38 mouse cellular contexts compared by ENCODE assay signal in genomic region chr19:47927032-47927431, GRCm38 (mm10). TPM values are rescaled to one million over a fixed set of nuclear protein-coding genes. Genes with fewer than 3 reads are reported as not detected.
"Had no signal": no experiment of that assay in that cellular context is flagged by ENCODE, and none has a peak within 500 bp of the region (broad histone marks: within the 10 kb centered on the region; RNA-seq: fewer than 3 reads in every experiment).

No protein-coding gene starts in this region.

- ATAC-seq: hindbrain, embryonic 16.5 days; hindbrain, postnatal 0 days; inflammation-experienced regulatory T-cells, adult 6 months; intestine, embryonic 15.5 days; intestine, embryonic 16.5 days; intestine, postnatal 0 days had no signal

- H3K4me3 ChIP-seq: heart, embryonic 10.5 days; heart, embryonic 12.5 days; heart, embryonic 13.5 days; heart, embryonic 15.5 days; hindbrain, embryonic 10.5 days; hindbrain, embryonic 12.5 days; hindbrain, embryonic 13.5 days; hindbrain, embryonic 15.5 days; intestine, embryonic 15.5 days; layer of hippocampus, adult 2 months had no signal

- H3K9ac ChIP-seq: heart, embryonic 12.5 days; heart, embryonic 13.5 days; heart, embryonic 15.5 days; hindbrain, embryonic 12.5 days; hindbrain, embryonic 13.5 days; hindbrain, embryonic 14.5 days; hindbrain, embryonic 15.5 days; intestine, embryonic 15.5 days had no signal

- H3K9me3 ChIP-seq: heart, embryonic 10.5 days; heart, embryonic 12.5 days; heart, embryonic 13.5 days; heart, embryonic 15.5 days; hindbrain, embryonic 10.5 days; hindbrain, embryonic 12.5 days; hindbrain, embryonic 13.5 days; hindbrain, embryonic 15.5 days; intestine, embryonic 15.5 days had no signal

- H3K27me3 ChIP-seq: heart, embryonic 12.5 days; heart, embryonic 13.5 days; heart, embryonic 15.5 days; hindbrain, embryonic 12.5 days; hindbrain, embryonic 13.5 days; hindbrain, embryonic 15.5 days; intestine, embryonic 15.5 days had no signal

- H3K36me3 ChIP-seq: heart, embryonic 10.5 days; heart, embryonic 12.5 days; heart, embryonic 13.5 days; heart, embryonic 15.5 days; hindbrain, embryonic 10.5 days; hindbrain, embryonic 12.5 days; hindbrain, embryonic 13.5 days; hindbrain, embryonic 15.5 days; intestine, embryonic 15.5 days had no signal

- H3K4me2 ChIP-seq: heart, embryonic 11.5 days; heart, embryonic 12.5 days; heart, embryonic 13.5 days; heart, embryonic 15.5 days; hindbrain, embryonic 12.5 days; hindbrain, embryonic 13.5 days; hindbrain, embryonic 14.5 days; hindbrain, embryonic 15.5 days; intestine, embryonic 15.5 days had no signal

- DNase-seq: heart, postnatal 10 days; heart, postnatal 14 days; heart, postnatal 36 days; heart, postnatal 4 days; kidney, adult 11 months; kidney, adult 18-20 months; kidney, adult 2 months; kidney, adult 8-10 months; kidney, adult 9 months; kidney, postnatal 10 days; kidney, postnatal 14 days; kidney, postnatal 25 days; kidney, postnatal 36 days; kidney, postnatal 4 days; layer of hippocampus, adult 9-11 months; layer of hippocampus, postnatal 36 days had no signal

- H3K27ac ChIP-seq: heart, embryonic 10.5 days; heart, embryonic 13.5 days; heart, embryonic 15.5 days; hindbrain, embryonic 10.5 days; hindbrain, embryonic 12.5 days; hindbrain, embryonic 13.5 days; hindbrain, embryonic 14.5 days; hindbrain, embryonic 15.5 days; hindbrain, postnatal 0 days; intestine, embryonic 15.5 days; kidney, postnatal 0 days; layer of hippocampus, adult 2 months had no signal

- H3K4me1 ChIP-seq: heart, embryonic 10.5 days; heart, embryonic 12.5 days; hindbrain, embryonic 10.5 days; hindbrain, embryonic 12.5 days; hindbrain, embryonic 13.5 days; hindbrain, embryonic 15.5 days had no signal

RNA-seq across cellular contexts. Expression of gene Cfap43, which starts 7.9 kb away (rescaled TPM):
- total RNA-seq: heart, postnatal 36 days; heart, postnatal 4 days had no signal
- polyA plus RNA-seq: heart, embryonic 11.5 days; kidney, adult 2 months; large intestine, adult 2 months had no signal

RNA-seq across cellular contexts. Expression of gene Cfap58, which starts 10.4 kb away (rescaled TPM):
- total RNA-seq: hematopoietic stem cell, adult 5-6 weeks had no signal
- polyA plus RNA-seq: heart, embryonic 12.5 days; inflammation-experienced regulatory T-cells, adult 6 months; intestine, embryonic 14.5 days; intestine, embryonic 15.5 days; intestine, embryonic 16.5 days; intestine, postnatal 0 days; kidney, embryonic 14.5 days; kidney, postnatal 0 days; large intestine, adult 2 months had no signal
